Mouse (Mus musculus) T-helper 17 cell (primary cell): ENCODE data around the gene Siva1.

Experiments used
- in situ Hi-C, 2 experiments: fragments of 300-600 bp; cut with MboI, MseI; formaldehyde crosslinking; loops; 1 replicate in 1 of 2; 2 replicates in 1 of 2; pipeline ENCODE4 v1.15.1; 2025; ENCODE audit warnings: high pct_unique_total_duplicates in 2 of 2

Siva1 gene

DNA sequence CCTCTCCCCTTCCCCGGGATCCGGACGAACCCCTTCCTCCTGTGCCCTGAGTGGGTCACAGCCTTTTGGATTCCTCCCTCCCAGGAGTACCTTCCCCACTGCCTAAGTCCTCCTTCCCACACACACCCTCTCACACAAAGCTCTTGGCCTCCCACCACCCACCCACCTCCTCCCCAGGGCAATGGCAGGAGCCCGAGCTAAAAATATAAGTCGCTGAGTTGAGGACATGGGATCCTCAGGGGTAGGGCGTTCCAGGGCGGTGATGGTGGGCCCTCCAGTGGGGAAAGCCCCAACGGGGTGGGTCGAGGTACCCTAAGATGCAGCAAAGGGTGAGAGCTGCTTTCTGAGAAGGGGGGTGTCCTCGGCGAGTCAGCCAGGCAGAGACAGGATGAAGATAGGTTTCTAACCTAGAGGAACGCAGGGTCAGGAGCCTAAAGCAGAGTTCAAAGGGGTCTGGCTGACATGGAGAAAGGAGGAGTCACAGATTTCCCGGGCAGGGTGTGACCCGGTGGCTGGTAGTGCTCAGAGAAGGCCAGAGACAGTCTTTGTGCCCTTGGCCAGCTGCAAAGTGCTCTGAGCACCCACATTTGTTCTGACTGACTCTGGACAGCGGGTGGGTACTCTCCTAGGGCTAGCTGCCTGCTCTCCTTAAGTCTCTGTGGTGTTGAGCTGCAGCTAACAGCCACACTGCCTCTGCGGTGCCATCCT, 24.0 kb upstream of the Siva1 start:
- in situ Hi-C loops = loop anchor here in 1 of 2 experiments (5.0 kb wide), 1 partner anchor 68 kb away; no protein-coding TSS in a partner anchor

DNA sequence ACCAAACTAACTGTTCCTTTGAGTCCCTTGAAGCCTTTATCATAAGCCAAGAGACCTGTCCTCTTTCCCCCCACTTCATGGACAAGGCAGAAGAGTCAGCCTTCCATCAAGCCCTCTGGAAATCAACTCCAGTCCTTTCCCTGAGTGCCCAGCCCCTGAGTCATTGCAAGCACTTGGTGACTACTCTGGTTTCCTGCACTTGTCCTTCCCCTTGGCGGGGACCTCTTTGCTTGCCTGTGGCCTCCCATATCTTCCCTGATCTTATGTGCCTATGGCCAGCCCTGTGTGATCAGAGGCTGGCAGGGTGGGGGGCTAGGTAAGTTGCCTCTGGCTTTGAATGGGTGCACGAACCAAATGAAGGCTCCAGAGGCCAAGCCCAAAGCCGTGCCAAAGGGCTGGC, 22.6 kb upstream of the Siva1 start:
- in situ Hi-C loops = loop anchor here in 1 of 2 experiments (5.0 kb wide), 1 partner anchor 70 kb away; no protein-coding TSS in a partner anchor

DNA sequence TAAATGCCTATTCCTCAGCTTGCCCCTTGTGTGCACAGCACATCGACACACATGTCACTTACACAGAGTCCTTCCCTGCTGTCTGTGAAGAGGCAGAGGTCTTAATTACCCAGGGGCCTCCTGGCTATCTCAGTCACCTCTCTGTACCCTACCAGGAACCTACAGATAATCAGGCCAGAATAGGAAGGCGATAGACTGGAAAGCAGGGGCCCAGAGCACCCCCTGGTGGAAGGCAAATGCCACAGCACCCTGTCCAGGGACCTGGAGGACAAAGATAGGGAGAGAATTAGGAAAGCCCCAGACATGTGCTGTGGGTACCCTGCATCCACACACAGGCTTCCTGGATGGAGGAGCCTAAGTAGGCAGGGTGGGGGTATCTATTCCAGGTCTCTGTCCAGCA, 20.7 kb upstream of the Siva1 start:
- in situ Hi-C loops = loop anchor here in 1 of 2 experiments (5.0 kb wide), 1 partner anchor 71 kb away; no protein-coding TSS in a partner anchor

DNA sequence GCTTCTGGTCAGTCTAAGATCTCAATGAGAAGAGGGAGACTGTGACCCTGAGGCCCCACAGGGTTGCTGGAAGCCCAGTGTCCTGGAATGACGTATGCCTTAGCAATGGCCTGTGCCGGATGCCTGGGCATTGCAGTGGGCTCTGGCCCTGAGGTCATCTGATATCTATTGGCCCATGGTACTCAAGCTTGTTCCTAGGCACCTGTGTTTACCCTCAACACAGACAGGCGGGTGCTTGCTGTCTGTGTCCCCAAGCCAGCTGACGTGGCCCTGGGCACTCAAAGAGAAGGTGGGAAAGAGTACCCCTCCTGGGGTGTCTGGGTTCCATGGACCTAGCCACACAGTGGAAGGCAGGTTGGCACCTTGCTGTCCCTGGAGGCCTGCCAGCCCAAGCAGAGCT, 18.8 kb upstream of the Siva1 start:
- in situ Hi-C loops = no loop called here

DNA sequence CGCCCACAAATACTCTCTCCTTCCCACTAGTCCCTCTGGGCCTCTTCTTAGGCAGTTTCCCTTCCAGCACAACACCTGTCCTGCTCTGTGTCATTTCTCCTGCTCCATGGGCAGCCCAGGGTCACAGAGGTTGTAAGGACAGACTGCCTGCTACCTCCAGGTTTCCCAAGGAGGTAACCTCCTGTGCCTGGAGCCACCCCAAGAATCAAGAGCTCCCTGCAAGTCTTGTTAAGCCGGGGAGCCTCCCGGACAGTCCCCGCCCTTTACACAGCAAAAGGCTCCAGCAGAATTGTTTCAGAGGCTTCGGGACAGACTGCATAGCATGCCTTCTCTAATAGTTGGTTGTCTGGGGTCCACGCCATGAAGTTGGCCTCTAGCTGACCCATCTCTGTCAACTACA, 18.0 kb upstream of the Siva1 start:
- in situ Hi-C loops = no loop called here

DNA sequence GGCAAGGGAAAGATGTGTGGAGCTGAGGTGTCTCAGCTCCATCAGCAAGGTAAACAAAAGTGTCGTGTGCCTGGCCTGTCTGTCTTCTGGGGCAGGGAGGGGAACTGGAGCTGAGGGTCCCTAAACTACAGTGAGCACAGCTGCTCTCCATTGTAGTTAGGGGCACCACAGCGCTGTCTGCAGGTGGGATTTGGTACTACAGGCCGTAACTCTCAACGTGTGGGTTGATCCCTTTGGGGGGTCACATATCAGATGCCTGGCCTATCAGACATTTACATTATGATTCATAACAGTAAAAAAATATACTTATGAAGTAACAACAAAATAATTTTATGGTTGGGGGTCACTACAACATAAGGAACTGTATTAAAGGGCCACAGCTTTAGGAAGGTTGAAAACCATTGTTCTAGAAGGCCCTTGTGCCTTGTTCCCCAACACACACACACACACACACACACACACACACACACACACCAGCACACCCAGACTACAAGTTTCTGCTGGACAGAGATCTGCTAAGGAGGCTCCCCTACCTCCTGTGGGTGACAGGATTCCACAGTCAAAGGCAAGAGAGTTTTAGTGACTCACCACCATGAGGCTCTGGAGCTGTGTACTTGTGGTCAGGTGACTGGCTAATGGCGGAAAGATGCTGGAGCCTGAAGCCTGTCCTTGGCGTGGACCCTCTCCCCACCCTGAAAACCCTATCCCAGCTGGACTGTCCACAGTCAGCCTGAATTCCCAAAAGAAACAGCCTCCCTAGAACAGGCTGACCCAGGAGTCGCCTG, 17.2 kb upstream of the Siva1 start:
- in situ Hi-C loops = no loop called here

DNA sequence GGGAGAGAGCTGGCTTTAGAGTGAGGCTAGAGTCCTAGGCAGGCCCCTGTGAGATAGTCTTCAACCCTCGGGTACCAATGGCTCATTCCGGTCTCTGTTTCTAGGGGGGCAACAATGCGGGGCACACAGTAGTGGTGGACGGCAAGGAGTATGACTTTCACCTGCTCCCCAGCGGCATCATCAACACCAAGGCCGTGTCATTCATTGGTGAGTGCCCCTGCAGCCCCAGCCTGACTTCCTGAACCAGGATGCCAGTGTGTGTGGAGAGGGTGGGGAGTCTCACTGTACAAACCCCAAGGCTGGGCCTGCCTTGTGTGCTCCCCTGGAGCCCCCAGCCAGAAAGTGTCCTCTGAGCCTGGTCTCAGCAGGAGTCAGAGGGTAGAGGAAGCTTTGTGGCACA, 16.3 kb upstream of the Siva1 start:
- in situ Hi-C loops = no loop called here

DNA sequence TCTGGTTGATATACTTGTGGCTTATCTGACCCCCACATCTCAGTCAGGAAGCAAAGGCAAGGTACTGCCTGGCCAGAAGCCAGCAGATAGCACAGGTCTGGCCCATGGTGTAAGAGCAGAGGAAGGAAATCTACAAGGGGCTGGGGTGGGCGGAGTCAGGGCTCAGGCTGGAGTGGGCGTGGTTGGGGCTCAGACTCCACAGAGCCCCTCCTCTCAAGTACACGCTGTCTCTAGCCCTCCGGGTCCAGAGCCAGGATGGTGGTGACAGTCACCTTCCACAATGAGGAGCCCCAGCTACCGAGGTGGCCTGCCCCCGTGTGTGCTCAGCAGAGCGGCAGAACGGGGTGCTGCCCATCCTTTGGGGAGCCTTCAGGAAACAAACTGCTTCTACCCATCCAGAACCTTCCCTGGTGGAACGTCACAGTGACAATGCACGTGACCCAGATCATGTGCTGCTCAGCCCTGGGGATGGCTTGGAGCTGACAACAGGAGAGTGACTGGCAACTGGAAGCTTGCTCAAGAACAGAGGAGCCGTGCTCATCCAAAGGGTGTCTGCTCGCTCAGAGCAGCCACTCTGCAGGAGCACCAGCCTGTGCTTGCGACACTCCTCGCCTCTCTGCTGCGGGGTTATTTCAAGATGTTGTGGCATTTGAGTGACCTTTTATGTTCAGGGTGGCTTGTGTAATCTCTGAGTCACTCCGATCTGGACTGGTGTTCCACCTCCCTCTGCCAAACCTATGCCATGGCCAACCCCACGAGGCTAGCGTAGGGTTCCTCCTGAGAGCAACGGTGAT, 15.4 kb upstream of the Siva1 start:
- in situ Hi-C loops = no loop called here

DNA sequence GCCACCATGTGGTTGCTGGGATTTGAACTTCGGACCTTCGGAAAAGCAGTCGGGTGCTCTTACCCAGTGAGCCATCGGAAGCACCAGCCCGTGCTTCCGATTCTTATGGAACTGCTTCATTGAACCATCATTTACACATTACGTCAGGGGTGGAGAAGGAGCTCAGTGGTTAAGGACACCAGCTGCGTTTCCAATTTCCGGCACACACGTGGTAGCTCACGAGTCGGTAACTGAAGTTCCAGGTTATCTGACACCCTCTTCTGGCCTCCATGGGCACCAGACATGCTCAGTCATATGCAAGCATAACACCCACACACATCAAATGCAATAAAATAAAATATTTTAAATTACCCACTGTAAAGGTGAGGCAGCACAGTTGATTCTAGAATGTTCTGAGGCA, 14.4 kb upstream of the Siva1 start:
- in situ Hi-C loops = no loop called here

DNA sequence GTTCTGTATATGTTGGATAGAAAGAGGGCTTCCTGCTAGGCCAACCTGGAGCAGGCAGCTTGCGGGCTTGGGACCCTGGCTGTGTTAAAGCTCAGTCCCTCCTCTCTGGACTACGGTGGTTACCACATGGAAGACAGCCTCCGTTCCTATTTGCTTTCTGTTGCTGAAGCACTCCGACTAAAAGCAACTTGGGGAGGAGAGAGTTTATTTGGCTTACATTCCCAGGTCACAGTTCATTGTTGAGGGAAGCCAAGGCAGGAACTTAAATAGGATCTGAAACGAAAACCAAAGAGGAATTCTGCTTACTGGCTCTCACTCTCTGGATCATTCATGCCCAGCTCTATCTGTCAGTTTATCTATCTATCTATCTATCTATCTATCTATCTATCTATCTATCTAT, 13.7 kb upstream of the Siva1 start:
- in situ Hi-C loops = no loop called here

DNA sequence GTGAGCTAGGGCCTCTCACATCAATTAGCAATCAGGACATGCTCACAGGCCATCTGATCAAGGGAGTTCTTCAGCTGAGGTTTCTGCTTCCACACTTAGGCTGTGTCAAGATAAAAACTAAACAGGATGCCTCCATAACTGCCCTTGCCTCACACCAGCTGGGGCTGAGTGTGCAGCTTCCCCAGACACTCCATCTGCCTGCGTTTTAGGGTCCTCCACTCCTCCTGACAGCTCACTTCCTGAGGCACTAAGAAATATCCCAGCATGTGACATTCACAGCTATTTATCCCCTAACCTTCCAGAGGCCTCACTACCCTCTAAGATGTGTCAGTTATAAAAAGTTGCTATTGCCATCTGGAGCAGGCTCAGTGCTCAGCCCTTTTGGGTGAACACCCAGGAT, 13.0 kb upstream of the Siva1 start:
- in situ Hi-C loops = no loop called here

DNA sequence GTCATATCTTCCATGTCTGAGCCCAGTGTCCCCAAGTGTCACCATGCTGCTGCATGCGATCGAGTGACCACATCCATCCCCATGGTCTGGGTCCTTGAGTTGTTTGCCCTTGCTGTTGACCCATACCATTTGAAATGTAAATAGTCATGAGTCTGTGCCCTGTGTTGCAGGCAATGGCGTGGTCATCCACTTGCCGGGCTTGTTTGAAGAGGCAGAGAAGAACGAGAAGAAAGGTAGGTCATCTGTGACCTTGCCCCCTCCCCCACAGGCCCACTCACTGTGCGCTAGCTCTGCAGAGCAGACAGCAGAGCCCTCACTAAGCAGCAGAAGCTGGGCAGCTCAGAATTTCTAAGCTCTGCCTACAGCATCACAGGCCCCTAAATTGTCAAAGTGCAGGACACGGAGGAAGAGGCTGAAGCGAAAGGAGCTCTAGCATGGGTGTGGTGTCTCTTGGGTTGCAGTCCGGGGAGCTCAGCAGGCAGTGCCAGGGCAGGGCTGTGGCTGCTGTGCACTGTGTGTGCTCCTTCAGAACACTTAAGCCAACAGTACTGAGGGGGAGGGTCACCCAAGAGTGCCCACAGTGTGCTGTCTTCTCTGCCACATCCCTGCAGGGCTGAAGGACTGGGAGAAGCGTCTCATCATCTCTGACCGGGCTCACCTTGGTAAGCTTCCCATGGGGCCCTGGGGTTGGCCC, 12.2 kb upstream of the Siva1 start:
- in situ Hi-C loops = no loop called here

DNA sequence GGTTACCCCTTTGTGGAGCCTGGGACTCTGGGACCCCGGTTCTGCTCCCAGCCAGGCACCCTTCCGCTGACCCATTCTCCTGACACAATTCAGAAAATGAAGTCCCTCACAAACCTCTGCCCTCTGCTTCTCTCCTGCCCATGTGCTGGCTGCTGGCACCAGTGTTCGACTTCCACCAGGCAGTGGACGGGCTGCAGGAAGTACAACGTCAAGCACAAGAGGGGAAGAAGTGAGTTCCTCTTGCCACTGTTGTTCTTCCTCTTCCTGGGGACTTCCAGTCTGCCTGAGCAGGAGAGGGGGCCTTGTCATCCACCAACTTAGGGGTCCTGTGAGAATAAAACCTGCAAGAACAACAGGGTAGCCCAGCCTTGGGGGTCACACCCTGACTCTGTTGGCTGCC, 11.6 kb upstream of the Siva1 start:
- in situ Hi-C loops = no loop called here

DNA sequence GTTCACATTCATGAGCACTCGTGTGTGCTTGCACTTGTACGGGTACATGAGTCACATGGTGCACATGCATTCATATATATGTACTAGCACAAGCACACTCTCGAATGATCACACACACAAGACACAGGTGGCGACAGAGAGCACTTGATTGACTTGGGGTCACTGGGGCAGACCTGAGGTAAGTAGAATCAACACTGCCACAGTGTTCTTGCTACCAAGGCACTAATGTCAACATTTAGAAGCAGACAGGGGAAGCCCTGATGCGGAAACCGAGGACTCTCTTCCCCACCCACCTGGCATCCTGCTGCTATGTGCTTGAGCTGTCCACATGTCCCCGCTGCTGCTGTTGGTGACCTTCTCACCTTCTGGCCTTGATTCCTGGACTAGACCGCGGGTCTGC, 10.8 kb upstream of the Siva1 start:
- in situ Hi-C loops = no loop called here

DNA sequence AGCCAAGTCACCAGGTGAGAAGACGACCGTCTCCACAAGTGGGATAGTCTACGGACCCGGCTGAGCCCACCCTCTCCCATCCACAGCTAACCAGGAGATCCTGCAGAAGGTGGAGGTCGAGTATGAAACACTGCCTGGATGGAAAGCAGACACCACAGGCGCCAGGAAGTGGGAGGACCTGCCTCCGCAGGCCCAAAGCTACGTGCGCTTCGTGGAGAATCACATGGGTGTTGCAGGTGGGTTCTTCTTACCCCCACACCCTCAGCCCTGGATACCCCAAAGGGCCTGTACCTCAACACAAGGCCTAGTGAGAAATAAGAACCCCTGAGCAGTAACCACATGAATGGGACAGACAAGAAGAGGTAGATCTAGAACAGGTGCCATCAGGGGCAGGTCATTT, 5.0 kb upstream of the Siva1 start:
- in situ Hi-C loops = no loop called here

DNA sequence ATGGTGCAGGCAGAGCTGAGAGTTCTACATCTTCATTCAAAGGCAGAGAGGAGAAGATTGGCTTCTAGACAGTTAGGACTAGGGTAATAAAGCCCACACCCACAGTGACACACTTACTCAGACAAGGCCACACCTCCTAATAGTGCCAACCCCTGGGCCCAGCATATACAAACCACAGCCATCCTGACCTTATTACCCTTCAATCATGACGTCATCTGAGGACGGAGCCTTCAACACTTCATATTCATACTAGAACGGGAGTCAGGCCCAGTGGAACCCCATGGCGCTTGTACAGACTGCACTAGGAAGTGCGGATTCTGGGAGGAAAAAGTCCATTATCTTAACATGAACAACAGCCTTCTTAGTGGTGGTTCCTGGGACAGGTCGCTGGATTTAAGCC, 1.4 kb upstream of the Siva1 start:
- in situ Hi-C loops = no loop called here

DNA sequence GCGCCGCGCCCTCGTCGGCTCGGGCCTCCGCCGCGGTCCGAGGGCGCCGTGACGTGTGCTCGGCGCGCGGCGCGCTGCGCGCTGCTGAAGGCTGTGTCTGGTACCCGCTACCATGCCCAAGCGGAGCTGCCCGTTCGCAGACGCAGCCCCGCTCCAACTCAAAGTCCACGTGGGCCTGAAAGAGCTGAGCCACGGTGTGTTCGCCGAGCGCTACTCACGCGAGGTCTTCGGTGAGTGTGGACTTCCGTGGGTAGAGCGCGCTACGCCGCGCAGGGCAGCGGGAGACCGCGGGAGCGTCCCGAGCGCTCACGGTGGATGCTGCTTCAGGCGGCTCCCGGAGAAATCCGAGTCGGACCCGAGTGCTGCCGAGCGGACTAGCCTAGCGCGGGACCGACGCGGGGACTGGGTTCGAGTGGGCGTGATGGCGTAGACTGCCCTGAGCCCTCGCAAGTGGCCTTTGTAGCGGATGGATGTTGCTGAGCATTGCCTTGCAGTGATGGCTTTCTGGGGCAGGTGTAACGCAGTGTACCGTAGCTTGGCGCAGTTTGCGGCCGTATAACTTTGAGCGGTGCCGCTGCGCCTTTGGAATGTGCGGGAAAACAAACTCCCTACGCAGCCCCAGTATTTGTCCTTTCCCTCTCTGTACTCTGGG, 502 bp downstream of the Siva1 start:
- in situ Hi-C loops = no loop called here

DNA sequence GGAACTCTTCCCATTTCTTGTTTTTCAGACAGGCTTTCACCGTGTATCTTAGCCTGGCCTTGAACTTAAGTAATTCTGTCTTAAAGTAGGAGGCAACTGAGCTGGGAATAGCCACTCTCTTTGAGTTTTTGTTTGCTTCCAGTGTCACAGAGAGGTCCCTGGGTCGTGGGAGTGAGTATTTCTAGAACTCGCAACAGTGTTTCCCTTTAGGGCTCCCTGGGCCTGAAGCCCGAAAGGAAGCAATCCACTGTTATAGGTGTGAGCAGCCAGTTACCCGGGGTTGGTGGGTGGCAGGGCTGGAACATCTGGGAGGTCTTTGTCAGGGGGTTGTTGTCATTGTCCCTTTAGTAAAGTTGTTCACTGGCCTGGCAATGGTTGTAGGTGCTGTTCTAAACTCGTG, 1.7 kb downstream of the Siva1 start:
- in situ Hi-C loops = no loop called here

DNA sequence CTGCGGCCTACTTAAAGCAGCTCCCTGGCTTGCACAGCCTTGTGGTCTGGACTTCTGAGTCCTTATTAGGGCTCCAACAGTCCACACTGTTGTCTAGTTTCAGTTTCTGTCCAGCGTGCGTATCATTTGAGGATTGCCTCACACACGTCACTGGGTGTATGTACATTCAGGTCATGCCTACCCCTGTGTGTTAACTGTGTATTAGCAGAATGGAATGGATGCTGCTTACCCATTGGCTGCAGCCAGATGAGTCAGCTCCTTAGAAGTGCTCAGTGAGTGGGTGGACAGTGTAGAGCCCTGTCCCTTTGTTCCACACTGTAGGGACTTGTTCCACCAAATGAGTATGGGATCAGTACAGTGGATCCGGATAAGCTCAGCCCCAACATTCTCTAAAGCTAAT, 3.6 kb downstream of the Siva1 start:
- in situ Hi-C loops = no loop called here

DNA sequence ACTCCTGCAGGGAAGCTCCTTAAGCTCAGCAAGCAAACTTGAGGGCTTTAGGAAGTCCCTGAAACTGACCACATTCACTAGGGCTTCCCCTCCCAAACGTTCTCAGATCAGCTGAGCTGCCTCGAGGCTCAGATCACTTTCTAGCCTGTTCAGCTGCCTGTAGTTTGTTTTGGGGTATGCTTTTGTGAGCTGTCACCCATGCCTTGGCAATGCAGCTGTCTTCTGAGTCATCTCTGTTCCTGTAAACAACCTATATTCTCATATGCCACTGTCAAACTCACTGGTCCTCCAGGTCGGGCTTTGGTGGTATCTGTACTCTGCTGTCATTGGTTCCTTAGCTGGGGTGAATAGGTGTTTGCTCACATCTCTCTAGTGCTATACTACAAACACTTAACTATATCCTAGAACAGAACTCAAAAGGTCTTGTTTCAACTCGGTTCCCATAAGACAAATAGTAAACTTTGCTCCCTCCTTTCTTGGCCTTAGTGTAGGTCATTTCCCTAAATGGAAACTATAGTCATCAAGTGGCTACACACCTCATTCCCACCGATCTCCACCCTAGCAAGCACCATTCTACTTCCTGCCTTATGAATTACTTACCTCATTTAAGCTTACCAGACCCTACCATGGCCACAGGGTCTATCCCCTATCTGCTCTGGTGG, 7.4 kb downstream of the Siva1 start:
- in situ Hi-C loops = loop anchor here in 1 of 2 experiments (25.0 kb wide), 1 partner anchor 1765 kb away; the partner anchor contains the start of genes Cinp and Tecpr2
